Mouse (Mus musculus): ENCODE results near the gene Tm9sf4. TPM values are rescaled to one million over a fixed set of nuclear protein-coding genes. Genes with fewer than 3 reads are reported as not detected.

The Tm9sf4 gene
- polyA plus RNA-seq, 1 experiment from 2014 or later: 69.7 TPM

GRCm38 (mm10) chr2:153167136-153167535 is 6.0 kb downstream of the Tm9sf4 start:
- ATAC-seq (ENCODE audit: low read depth): no peak
- WGBS: 40% methylated on average over 6 of the region's 6 CpGs
- no peak overlapping the region for H3K4me2 ChIP-seq
- no peaks in the 10 kb centered on the region for H3K9me3 ChIP-seq
- H3K4me3 ChIP-seq: no peak overlapping the region
- no peaks in the 10 kb centered on the region for H3K27me3 ChIP-seq
- peaks cover 27% of the 10 kb centered on the region for H3K4me1 ChIP-seq (replicated peaks)
- H3K36me3 ChIP-seq: no peaks in the 10 kb centered on the region; the same call in 1 of the 2 replicates
- H3K9ac ChIP-seq: no peak overlapping the region
- H3K27ac ChIP-seq (replicated peaks): no peak overlapping the region

- 25% methylated on average over 2 of the region's 2 CpGs for WGBS
- no peak for ATAC-seq (ENCODE audit: low read depth)
- no peak overlapping the region for H3K27ac ChIP-seq (replicated peaks)
- H3K9me3 ChIP-seq: no peaks in the 10 kb centered on the region
- peaks cover 15% of the 10 kb centered on the region for H3K4me1 ChIP-seq (replicated peaks)
- no peaks in the 10 kb centered on the region; the same call in 1 of the 2 replicates for H3K36me3 ChIP-seq
- H3K4me3 ChIP-seq: no peak overlapping the region
- H3K27me3 ChIP-seq: no peaks in the 10 kb centered on the region
- H3K9ac ChIP-seq: no peak overlapping the region
- no peak overlapping the region for H3K4me2 ChIP-seq
Measured at GRCm38 (mm10) chr2:153168134-153168820, 7.2 kb downstream of the Tm9sf4 start.

GRCm38 (mm10) chr2:153170490-153171224 is 9.6 kb downstream of the Tm9sf4 start:
- Histone ChIP-seq H3K27me3 (no peaks in the 10 kb centered on the region), H3K27ac (replicated peaks) (no peak overlapping the region), H3K4me3 (no peak overlapping the region), H3K4me1 (replicated peaks) (peaks cover 15% of the 10 kb centered on the region), H3K9ac (no peak overlapping the region), H3K4me2 (no peak overlapping the region), H3K36me3 (no peaks in the 10 kb centered on the region; the same call in 1 of the 2 replicates), H3K9me3 (no peaks in the 10 kb centered on the region)
- WGBS: 92% methylated on average over 9 of the region's 9 CpGs
- ATAC-seq (ENCODE audit: low read depth): no peak

- 92% methylated on average over 5 of the region's 5 CpGs for WGBS
- no peak for ATAC-seq (ENCODE audit: low read depth)
- no peak overlapping the region for H3K9ac ChIP-seq
Measured at GRCm38 (mm10) chr2:153171966-153172365, 10.9 kb downstream of the Tm9sf4 start.

GRCm38 (mm10) chr2:153175995-153176570 is 15.0 kb downstream of the Tm9sf4 start:
- Histone ChIP-seq H3K27me3 (no peaks in the 10 kb centered on the region), H3K4me1 (replicated peaks) (no peaks in the 10 kb centered on the region), H3K9ac (no peak overlapping the region), H3K4me3 (no peak overlapping the region), H3K27ac (replicated peaks) (no peak overlapping the region), H3K36me3 (peaks cover 21% of the 10 kb centered on the region), H3K4me2 (no peak overlapping the region), H3K9me3 (no peaks in the 10 kb centered on the region)
- no peak for ATAC-seq (ENCODE audit: low read depth)
- 77% methylated on average over 8 of the region's 8 CpGs for WGBS

More at GRCm38 (mm10) chr2:153171966-153172365, 10.9 kb downstream of the Tm9sf4 start:
- peaks cover 15% of the 10 kb centered on the region for H3K4me1 ChIP-seq (replicated peaks)
- no peaks in the 10 kb centered on the region; the same call in 1 of the 2 replicates for H3K36me3 ChIP-seq
- no peak overlapping the region for H3K4me3 ChIP-seq
- no peaks in the 10 kb centered on the region for H3K9me3 ChIP-seq
- no peak overlapping the region for H3K27ac ChIP-seq (replicated peaks)
- no peak overlapping the region for H3K4me2 ChIP-seq
- no peaks in the 10 kb centered on the region for H3K27me3 ChIP-seq

GRCm38 (mm10) chr2:153177188-153177587 is 16.1 kb downstream of the Tm9sf4 start:
- 90% methylated on average over 3 of the region's 3 CpGs for WGBS
- Histone ChIP-seq H3K9ac (no peak overlapping the region), H3K27ac (replicated peaks) (no peak overlapping the region), H3K9me3 (no peaks in the 10 kb centered on the region), H3K36me3 (peaks cover 31% of the 10 kb centered on the region), H3K4me2 (no peak overlapping the region), H3K4me1 (replicated peaks) (no peaks in the 10 kb centered on the region), H3K4me3 (no peak overlapping the region), H3K27me3 (no peaks in the 10 kb centered on the region)
- ATAC-seq (ENCODE audit: low read depth): no peak

- no peaks in the 10 kb centered on the region for H3K9me3 ChIP-seq
- WGBS: 86% methylated on average over 10 of the region's 10 CpGs
- H3K27ac ChIP-seq (replicated peaks): no peak overlapping the region
- no peaks in the 10 kb centered on the region for H3K27me3 ChIP-seq
- H3K4me1 ChIP-seq (replicated peaks): no peaks in the 10 kb centered on the region
- H3K4me3 ChIP-seq: no peak overlapping the region
- ATAC-seq (ENCODE audit: low read depth): no peak
- no peak overlapping the region for H3K4me2 ChIP-seq
- no peak overlapping the region for H3K9ac ChIP-seq
- peaks cover 52% of the 10 kb centered on the region for H3K36me3 ChIP-seq
Measured at GRCm38 (mm10) chr2:153179126-153179860, 18.2 kb downstream of the Tm9sf4 start.

GRCm38 (mm10) chr2:153179961-153180360 is 18.9 kb downstream of the Tm9sf4 start:
- Histone ChIP-seq H3K27me3 (no peaks in the 10 kb centered on the region), H3K36me3 (peaks cover 58% of the 10 kb centered on the region), H3K27ac (replicated peaks) (no peak overlapping the region), H3K9ac (no peak overlapping the region), H3K9me3 (no peaks in the 10 kb centered on the region), H3K4me1 (replicated peaks) (no peaks in the 10 kb centered on the region), H3K4me3 (no peak overlapping the region), H3K4me2 (no peak overlapping the region)
- ATAC-seq (ENCODE audit: low read depth): no peak
- WGBS: 63% methylated on average over 3 of the region's 3 CpGs

GRCm38 (mm10) chr2:153186176-153186591 is 25.1 kb downstream of the Tm9sf4 start:
- H3K4me2 ChIP-seq: no peak overlapping the region
- H3K9me3 ChIP-seq: no peaks in the 10 kb centered on the region
- no peak overlapping the region for H3K27ac ChIP-seq (replicated peaks)
- WGBS: 90% methylated on average over 2 of the region's 2 CpGs
- H3K4me1 ChIP-seq (replicated peaks): no peaks in the 10 kb centered on the region
- no peak overlapping the region for H3K4me3 ChIP-seq
- no peak for ATAC-seq (ENCODE audit: low read depth)
- no peaks in the 10 kb centered on the region for H3K27me3 ChIP-seq
- no peak overlapping the region for H3K9ac ChIP-seq
- peaks cover 98% of the 10 kb centered on the region for H3K36me3 ChIP-seq

- Histone ChIP-seq H3K36me3 (peaks cover 98% of the 10 kb centered on the region), H3K4me1 (replicated peaks) (no peaks in the 10 kb centered on the region), H3K4me2 (no peak overlapping the region), H3K4me3 (no peak overlapping the region), H3K9ac (no peak overlapping the region), H3K27me3 (no peaks in the 10 kb centered on the region), H3K9me3 (no peaks in the 10 kb centered on the region), H3K27ac (replicated peaks) (no peak overlapping the region)
- no peak for ATAC-seq (ENCODE audit: low read depth)
- 94% methylated on average over 2 of the region's 2 CpGs for WGBS
Measured at GRCm38 (mm10) chr2:153187848-153188247, 26.7 kb downstream of the Tm9sf4 start.

- Histone ChIP-seq H3K4me3 (no peak overlapping the region), H3K9ac (no peak overlapping the region), H3K36me3 (peaks cover 93% of the 10 kb centered on the region), H3K27ac (replicated peaks) (no peak overlapping the region), H3K27me3 (no peaks in the 10 kb centered on the region), H3K4me1 (replicated peaks) (no peaks in the 10 kb centered on the region), H3K9me3 (no peaks in the 10 kb centered on the region), H3K4me2 (no peak overlapping the region)
- 82% methylated on average over 2 of the region's 2 CpGs for WGBS
- ATAC-seq (ENCODE audit: low read depth): no peak
Measured at GRCm38 (mm10) chr2:153191242-153191641, 30.1 kb downstream of the Tm9sf4 start.

GRCm38 (mm10) chr2:153194255-153194654 is 33.2 kb downstream of the Tm9sf4 start:
- Histone ChIP-seq H3K27ac (replicated peaks) (no peak overlapping the region), H3K27me3 (no peaks in the 10 kb centered on the region), H3K9me3 (no peaks in the 10 kb centered on the region), H3K36me3 (peaks cover 86% of the 10 kb centered on the region), H3K4me1 (replicated peaks) (no peaks in the 10 kb centered on the region), H3K4me3 (no peak overlapping the region), H3K9ac (no peak overlapping the region), H3K4me2 (no peak overlapping the region)
- no peak for ATAC-seq (ENCODE audit: low read depth)
- 100% methylated on average over 3 of the region's 3 CpGs for WGBS

All from neural tube, embryonic 13.5 days (tissue).